Mouse (Mus musculus) small intestine, adult 2 months (tissue): Measurements from ENCODE around the gene Ago4.

ENCODE experiments used
- CTCF ChIP-seq: fragments of 200-500 bp; IDR thresholded peaks from 2 replicates; pipeline ENCODE4 v1.5.1; 2012; ENCODE audit warnings: low read depth, mild to moderate bottlenecking, control low read depth, inconsistent platforms, low read length, moderate library complexity, mixed read lengths; ENCODE audit not compliant: insufficient replicate concordance, insufficient read length; ENCODE audit errors: extremely low read depth
- POLR2A ChIP-seq: fragments of 200-500 bp; IDR thresholded peaks from 2 replicates; pipeline ENCODE4 v1.6.1; 2012; ENCODE audit warnings: low read depth, mild to moderate bottlenecking, control low read depth, inconsistent platforms, low read length, moderate library complexity

GRCm38 (mm10) chr4:126482951-126483350, 50.3 kb downstream of the Ago4 start:
- TF ChIP-seq CTCF (no peak), POLR2A (no peak)
